Mouse (Mus musculus) gastrocnemius, adult 18-20 months (tissue): ENCODE measurements around the gene Gm10803. TPM values are rescaled to one million over a fixed set of nuclear protein-coding genes. Genes with fewer than 3 reads are reported as not detected.
"Not testable (repeated sequence)": the region's sequence is repeated elsewhere in the genome, so short reads cannot be mapped to it uniquely, and the experiment has no call there.

ENCODE experiments used
- DNase-seq: peaks from one replicate; pipeline ENCODE4 v3.0.0; 2021; ENCODE audit warnings: low spot score
- long read RNA-seq, 2 experiments: library from polyadenylated mRNA; stranded (forward); transcript quantifications; one replicate each; pipeline ENCODE4 v2.0.0; 2021
- total RNA-seq, 2 experiments: library from RNA; stranded (reverse); gene quantifications; 2 replicates each; pipeline ENCODE4 v1.2.3; 2021

The Gm10803 gene
- total RNA-seq = not detected
- long read RNA-seq, experiment 1 = 0 reads
- long read RNA-seq, experiment 2 = 0 reads

GRCm38 (mm10) chr2:93560268-93560667 lies at the start of gene Gm10803:
Gene Gm10803 (plus strand): TSS chr2:93560568.
- not testable (repeated sequence) for DNase-seq

GRCm38 (mm10) chr2:93510839-93511238 lies 49.5 kb upstream of the Gm10803 start:
- DNase-seq = no peak

GRCm38 (mm10) chr2:93512130-93512529 lies 48.2 kb upstream of the Gm10803 start:
- DNase-seq = no peak

GRCm38 (mm10) chr2:93515246-93515645 lies 45.1 kb upstream of the Gm10803 start:
- DNase-seq = no peak

GRCm38 (mm10) chr2:93521042-93521441 lies 39.3 kb upstream of the Gm10803 start:
- DNase-seq = no peak

- DNase-seq = no peak
These were observed 38.8 kb upstream of the Gm10803 start for GRCm38 (mm10) chr2:93521571-93521970.

GRCm38 (mm10) chr2:93522005-93522404 lies 38.4 kb upstream of the Gm10803 start:
- DNase-seq = no peak

GRCm38 (mm10) chr2:93525033-93525762 lies 35.2 kb upstream of the Gm10803 start:
- no peak for DNase-seq

GRCm38 (mm10) chr2:93529602-93530001 lies 30.8 kb upstream of the Gm10803 start:
- no peak for DNase-seq

- no peak for DNase-seq
These were observed 26.5 kb upstream of the Gm10803 start for GRCm38 (mm10) chr2:93533891-93534290.

- DNase-seq = no peak
These were observed 22.9 kb upstream of the Gm10803 start for GRCm38 (mm10) chr2:93537385-93537967.

- no peak for DNase-seq
These were observed 22.2 kb upstream of the Gm10803 start for GRCm38 (mm10) chr2:93538140-93538539.

- DNase-seq = no peak
These were observed 18.6 kb upstream of the Gm10803 start for GRCm38 (mm10) chr2:93541771-93542170.

- no peak for DNase-seq
These were observed 7.5 kb upstream of the Gm10803 start for GRCm38 (mm10) chr2:93552676-93553521.

- DNase-seq = no peak
These were observed 6.5 kb upstream of the Gm10803 start for GRCm38 (mm10) chr2:93553905-93554304.

GRCm38 (mm10) chr2:93565647-93566046 lies 5.3 kb downstream of the Gm10803 start:
- DNase-seq = no peak

- DNase-seq = peak; percentile 71
These were observed 7.3 kb downstream of the Gm10803 start for GRCm38 (mm10) chr2:93567675-93568074.

- peak; percentile 5 for DNase-seq
These were observed 12.2 kb downstream of the Gm10803 start for GRCm38 (mm10) chr2:93572565-93572964.

GRCm38 (mm10) chr2:93581271-93581670 lies 20.9 kb downstream of the Gm10803 start:
- DNase-seq = no peak

GRCm38 (mm10) chr2:93585821-93586220 lies 25.5 kb downstream of the Gm10803 start:
- no peak for DNase-seq

GRCm38 (mm10) chr2:93587446-93587845 lies 27.1 kb downstream of the Gm10803 start:
- DNase-seq = no peak

GRCm38 (mm10) chr2:93589875-93590274 lies 29.5 kb downstream of the Gm10803 start:
- no peak for DNase-seq
